Mouse (Mus musculus): ENCODE results near the gene Tob2.

Gene Tob2

GRCm38 (mm10) chr15:81858517-81859329 is at the start of gene Tob2:
TSS of gene Tob2 (minus strand) at chr15:81858796.
- in situ Hi-C loops (cut with MboI, MseI): loop anchor here (25.0 kb wide), 1 partner anchor 1271 kb away; no protein-coding TSS in a partner anchor

GRCm38 (mm10) chr15:81907953-81908352 is 49.4 kb upstream of the Tob2 start:
- in situ Hi-C loops (cut with MboI, MseI): no loop called here

GRCm38 (mm10) chr15:81904939-81905338 is 46.3 kb upstream of the Tob2 start:
- in situ Hi-C loops (cut with MboI, MseI): loop anchor here (5.0 kb wide), 1 partner anchor 73 kb away; no protein-coding TSS in a partner anchor

DNA sequence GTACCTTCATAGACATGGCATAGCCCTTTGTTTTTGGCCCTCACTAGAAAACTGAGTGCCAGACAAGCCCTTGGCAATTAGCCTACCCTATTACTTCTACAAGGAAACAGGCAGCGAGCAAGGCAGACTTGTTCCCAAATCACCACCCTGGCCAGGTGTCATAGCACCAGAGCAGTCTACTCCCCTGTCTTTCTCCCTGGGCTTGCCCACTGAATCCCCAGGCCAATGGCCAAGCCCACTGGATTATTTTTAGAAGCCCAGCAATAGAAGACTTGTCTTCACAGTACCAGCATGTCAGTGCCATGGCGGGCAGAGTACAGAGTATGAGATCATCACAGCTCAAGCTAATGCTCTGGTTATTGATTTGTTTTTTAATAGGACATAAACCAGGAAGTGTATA is 40.2 kb upstream of the Tob2 start:
- in situ Hi-C loops (cut with MboI, MseI): no loop called here

- in situ Hi-C loops (cut with MboI, MseI): no loop called here
These were observed 39.1 kb upstream of the Tob2 start for GRCm38 (mm10) chr15:81897607-81898285.

DNA sequence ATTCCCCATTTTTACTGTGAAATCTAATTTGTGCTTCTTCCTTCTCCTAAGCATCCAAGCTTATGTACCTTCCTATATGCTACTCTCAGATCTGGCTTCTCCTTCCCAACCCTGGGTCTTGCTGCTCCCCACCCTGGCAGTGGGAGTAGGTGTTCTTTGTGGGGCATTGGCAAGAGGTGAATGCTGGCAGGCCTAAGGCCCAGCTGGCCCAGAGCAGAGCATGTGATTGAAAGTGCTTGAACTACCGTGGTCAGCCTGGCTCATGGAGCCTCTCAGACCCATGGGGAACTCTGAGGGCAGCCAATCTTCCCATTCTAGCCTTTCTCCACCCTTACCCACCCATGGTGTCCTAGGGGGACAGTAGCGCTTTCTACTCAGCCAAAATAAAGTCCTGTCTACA is 37.8 kb upstream of the Tob2 start:
- in situ Hi-C loops (cut with MboI, MseI): no loop called here

DNA sequence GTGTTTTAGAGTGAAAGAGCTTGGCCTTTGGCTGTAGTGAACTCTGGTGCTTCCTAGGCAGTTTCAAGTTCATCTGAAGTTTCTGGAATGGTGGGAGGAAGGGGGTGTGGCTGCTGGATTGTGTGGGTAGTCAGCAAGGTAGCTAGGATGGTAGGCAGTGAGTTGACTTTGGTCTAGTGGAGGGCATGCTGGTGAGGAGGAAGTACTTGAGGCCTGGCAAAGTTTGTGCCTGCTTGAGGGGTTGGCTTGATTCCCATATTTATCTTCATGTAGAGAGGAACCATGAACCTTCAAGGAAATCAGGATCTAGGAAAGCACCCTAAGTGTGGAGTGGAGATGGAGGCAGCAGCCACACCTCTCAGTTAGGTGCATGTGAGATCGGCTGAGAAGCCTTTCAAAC is 35.4 kb upstream of the Tob2 start:
- in situ Hi-C loops (cut with MboI, MseI): no loop called here

DNA sequence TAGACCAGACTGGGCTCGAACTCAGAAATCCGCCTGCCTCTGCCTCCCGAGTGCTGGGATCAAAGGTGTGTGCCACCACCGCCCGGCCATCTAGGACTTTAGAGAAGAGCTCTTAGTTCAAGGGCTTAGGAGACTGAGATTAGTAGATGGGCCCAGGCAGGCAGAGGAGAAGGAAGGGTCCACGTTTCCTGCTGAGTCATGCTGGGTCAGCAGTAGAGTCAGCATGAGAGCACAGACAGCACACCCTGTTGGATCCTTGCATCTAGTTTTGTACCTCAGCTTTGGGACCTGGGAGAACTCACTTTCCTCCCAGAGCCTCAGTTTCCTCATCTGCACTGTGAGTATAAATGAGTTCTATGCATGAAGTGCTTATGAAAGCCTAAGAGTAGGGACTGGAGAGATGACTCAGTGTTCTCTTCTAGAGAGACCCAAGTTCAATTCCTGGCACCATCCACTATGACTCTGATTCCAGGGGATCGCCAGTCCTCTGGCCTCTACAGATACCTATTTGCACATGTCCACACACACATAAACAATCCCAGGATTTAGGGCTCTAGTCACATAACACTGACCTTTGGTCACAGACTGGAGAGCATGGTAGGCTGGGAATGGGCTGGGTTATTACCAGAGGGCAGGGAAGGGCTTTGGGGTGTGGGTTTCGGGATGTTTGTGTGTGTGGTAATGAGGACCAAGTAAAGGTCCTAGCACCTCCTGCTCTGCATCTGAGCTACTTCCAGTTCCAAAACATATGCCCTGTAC is 33.4 kb upstream of the Tob2 start:
- in situ Hi-C loops (cut with MboI, MseI): no loop called here

- in situ Hi-C loops (cut with MboI, MseI): no loop called here
These were observed 32.7 kb upstream of the Tob2 start for GRCm38 (mm10) chr15:81891140-81891802.

- in situ Hi-C loops (cut with MboI, MseI): no loop called here
These were observed 30.6 kb upstream of the Tob2 start for GRCm38 (mm10) chr15:81889175-81889574.

DNA sequence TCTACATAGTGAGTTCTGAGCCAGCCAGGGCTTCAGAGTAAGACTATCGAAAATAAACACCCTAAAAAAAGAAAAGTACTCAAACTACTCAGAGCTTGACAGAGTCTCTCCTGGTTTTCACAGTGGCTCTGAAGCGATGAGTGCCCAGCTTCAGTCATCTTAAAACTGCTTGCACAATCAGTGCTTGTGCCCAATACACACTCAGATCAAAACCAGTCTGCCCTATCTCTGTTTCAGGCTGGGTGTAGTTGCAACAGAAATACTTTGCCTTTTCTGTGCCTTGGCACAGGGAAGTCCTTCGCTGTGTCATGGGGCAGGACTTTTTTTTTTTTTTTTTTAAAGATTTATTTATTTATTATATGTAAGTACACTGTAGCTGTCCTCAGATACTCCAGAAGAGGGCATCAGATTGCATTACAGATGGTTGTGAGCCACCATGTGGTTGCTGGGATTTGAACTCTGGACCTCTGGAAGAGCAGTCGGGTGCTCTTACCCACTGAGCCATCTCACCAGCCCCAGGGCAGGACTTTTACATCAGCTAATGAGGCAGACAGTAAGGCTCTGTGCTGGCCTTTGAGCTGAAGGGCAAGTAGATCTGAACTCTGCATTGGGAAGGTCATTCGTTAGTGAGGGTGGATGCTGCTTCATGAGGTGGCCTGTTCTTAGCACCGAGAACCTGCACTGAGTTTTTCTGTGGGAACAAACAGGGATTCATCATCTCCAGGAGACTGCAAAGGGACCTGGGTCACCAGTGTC is 28.4 kb upstream of the Tob2 start:
- in situ Hi-C loops (cut with MboI, MseI): no loop called here

DNA sequence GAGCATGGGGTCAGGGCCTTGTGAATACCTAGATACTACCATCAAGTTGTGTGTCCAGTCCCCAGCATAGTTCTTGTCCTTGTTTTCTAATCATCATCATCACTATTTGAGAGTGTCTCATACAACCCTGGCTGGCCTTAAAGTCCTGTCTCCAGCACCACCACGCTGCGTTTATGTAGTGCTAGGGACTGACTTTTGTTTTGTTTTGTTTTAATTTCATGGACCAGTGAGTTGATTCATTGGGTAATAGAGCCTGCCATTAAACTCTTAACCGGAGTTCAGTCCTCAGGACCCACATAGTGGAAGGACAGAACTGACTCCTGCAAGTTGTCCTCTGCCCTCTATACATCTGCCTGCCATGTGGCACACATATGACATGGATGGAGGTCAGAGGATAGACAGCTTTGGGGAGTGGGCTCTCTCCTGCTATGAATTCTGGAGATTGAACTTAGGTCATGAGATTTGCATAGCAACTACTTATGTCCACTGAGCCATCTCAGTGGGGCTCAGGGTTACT is 26.9 kb upstream of the Tob2 start:
- in situ Hi-C loops (cut with MboI, MseI): no loop called here

DNA sequence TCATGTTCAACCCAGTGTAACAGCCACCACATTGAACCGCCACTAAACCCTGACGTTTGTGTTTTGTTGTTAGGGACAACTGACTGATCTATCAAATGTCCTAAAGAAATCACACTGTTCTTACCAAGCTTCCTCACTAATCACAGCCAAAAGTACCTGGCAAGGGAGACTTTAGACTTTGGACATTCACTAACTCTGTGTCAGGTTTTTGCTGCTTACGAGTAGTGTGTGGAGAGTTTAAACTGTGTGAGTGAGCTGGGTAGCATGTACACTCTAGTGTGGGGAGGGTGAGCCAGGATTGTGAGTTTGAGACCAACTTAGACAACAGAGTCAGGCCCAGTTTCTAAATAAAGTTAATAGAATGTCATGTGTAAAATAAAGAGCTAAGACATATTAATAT is 23.8 kb upstream of the Tob2 start:
- in situ Hi-C loops (cut with MboI, MseI): no loop called here

DNA sequence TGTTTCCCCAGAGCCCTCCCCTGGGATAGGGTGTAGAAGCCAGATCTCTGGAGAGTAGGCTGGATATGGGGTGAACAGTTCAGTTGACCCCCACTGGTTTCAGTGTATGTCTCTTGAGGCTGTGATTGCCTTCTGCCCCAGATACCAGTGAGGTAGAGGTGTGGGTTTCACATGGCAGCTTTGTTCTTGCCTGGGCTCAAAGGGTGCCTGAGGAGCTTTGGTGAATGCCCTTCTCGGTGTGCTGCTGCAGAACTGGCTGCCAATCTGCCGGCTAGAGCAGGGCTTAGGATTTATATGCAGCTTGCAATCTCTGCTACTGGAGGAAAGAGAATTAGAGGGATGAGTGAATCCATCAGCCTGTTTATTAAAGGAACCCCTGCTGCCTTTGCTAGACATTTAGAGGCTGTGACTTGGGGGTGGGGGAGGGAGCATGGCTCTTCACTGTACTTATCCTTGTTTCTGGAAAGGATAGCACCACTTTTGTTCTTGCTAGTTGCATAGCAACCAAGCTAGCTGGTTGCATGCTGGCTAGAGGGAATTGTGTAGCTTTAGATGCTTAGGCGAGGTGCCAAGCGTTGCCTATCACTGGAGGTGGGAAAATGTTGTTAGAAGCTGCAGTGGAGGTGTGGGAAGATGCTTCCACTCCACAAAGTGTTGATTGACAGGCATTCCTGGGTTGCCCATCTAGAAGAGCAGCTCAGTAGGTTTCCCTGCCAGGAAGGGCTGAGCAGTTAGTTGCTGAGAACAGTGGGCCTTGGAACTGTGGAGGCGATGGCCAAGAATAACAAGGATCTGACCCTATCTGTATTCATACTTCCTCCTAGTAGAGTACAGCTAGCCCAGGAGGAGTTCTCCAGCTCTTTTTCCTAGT is 21.2 kb upstream of the Tob2 start:
- in situ Hi-C loops (cut with MboI, MseI): loop anchor here (5.0 kb wide), 1 partner anchor 33 kb away; no protein-coding TSS in a partner anchor

DNA sequence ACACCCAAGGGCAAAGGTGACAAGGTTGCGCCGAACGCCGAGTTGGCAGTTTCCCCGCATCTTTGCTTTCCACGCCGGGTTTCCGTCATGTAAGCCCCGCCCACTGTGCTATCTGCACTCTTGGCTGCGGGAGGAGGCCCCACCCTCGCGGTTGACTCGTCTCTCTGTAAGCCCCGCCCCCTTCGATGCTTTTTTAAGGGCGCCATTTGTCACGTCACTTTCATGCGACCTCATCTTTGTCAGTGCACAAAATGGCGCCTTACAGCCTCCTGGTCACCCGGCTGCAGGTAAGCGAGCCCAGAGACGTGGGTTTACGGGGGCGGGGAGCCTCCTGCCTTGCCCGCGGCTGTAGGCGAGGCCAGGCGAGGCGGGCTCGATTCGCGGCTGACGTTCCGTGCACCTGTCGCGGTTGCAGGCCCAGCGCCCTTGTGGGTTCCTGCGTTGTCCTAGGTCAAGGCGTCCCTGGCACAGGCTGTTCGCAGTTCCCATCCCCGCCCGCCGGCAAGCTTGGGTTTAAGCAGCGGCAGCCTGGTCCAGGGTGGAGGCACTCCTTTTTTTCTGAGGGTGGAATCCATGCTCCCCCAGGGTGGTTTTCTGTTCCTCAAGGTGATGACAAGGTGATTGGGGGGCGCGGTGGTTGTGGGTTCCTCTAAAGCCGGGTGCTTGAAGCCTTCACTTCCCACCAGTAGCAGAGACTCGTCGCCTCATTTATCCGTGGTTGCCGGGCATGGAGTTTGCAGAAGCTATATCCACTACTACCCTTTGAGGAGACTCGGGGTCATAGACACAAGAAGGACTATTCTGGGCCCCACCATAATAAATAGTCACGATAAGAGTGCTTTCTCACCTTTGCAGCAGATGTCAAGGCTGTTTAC is 13.9 kb upstream of the Tob2 start, which contains the start of gene Aco2:
Gene Aco2, plus strand, starts transcription at position 48 of the 875 bp plus-strand sequence.
- in situ Hi-C loops (cut with MboI, MseI): loop anchor here (25.0 kb wide), 1 partner anchor 1285 kb away; no protein-coding TSS in a partner anchor

GRCm38 (mm10) chr15:81871604-81872261 is 13.1 kb upstream of the Tob2 start, which contains the start of gene Phf5a:
TSS of gene Phf5a (minus strand) at chr15:81871911.
- in situ Hi-C loops (cut with MboI, MseI): loop anchor here (25.0 kb wide), 1 partner anchor 1284 kb away; no protein-coding TSS in a partner anchor

DNA sequence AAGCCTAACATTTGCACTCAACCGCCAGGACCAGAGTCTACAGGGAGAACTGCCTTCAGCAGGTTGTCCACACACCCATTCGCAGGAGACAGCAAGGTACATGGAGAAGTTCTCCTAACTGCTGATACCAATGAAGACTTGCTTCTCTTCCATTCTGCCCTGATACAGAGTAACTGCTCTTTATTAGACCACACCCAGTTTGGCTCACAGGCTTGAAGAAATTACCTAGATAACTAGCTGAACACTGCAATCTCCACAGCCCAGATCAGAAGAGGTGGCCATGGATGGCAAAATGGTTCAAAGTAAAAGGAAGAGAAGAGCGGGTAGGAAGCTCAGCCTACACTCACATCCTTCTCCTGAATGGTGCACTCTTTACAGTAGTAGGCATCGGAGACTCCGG is 11.4 kb upstream of the Tob2 start:
- in situ Hi-C loops (cut with MboI, MseI): loop anchor here (25.0 kb wide), 1 partner anchor 1283 kb away; no protein-coding TSS in a partner anchor

GRCm38 (mm10) chr15:81864238-81864637 is 5.6 kb upstream of the Tob2 start:
- in situ Hi-C loops (cut with MboI, MseI): loop anchor here (25.0 kb wide), 1 partner anchor 1277 kb away; no protein-coding TSS in a partner anchor

Data from T-helper 1 cell (primary cell).